Mouse (Mus musculus) liver, adult 2 months (tissue): ENCODE results near the gene Pi4k2a.

Source experiments
- CTCF ChIP-seq: fragments of 200-500 bp; IDR thresholded peaks from 2 replicates; pipeline ENCODE4 v1.5.1; 2011; ENCODE audit warnings: low read depth, low read length, control low read depth
- POLR2A ChIP-seq: fragments of 200-500 bp; IDR thresholded peaks from 2 replicates; pipeline ENCODE4 v1.6.1; 2011; ENCODE audit warnings: low read length, control low read depth; ENCODE audit not compliant: insufficient read depth; ENCODE audit errors: extremely low read depth

DNA sequence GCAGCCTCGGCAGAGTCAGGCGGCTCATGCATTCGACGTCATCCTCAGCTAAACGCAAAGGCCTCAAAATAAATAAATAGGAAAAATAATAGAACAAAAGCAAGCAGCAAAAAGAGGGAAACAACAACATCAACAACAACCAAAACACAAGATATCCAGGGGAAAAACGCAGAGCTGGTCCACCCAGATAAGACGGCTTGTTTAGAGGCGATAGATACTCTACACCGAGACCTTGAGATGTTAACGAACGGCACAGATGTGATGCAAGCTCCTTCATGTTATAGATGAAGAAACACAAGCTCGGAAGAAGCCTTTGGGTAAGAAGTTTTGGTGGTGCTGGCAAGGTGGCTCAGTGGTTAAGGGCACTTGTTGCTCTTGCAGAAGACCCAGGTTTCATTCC is 11.3 kb upstream of the Pi4k2a start:
- TF ChIP-seq POLR2A (no peak), CTCF (no peak)
